Mouse (Mus musculus): ENCODE measurements around the gene Esp23. TPM values are rescaled to one million over a fixed set of nuclear protein-coding genes. Genes with fewer than 3 reads are reported as not detected.
"Not testable (repeated sequence)": the region's sequence is repeated elsewhere in the genome, so short reads cannot be mapped to it uniquely, and the experiment has no call there.

Esp23 gene
- not detected for total RNA-seq (2021)
- long read RNA-seq, experiment 1 = 0 reads
- long read RNA-seq, experiment 2 = 0 reads

DNA sequence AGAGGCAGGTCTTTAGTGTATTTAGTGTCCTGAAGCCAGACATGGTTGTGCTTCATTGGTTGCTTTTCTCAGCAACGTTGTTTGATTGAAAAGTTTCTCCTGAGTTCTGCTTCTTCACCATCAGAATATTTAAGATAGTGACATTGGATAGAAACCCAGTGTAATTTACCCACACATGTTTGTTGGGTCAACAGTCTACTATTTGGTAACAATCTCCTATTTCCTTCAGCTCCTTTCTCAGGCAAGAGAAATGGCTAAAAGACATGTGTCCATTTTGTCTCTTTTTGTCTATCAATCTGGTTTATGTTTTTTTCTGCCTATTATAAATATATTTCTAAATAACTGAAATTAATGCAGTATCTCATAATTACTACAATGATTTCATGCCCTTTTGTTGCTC, at the start of gene Esp23:
Esp23 (minus strand) TSS at position 101 of the 400 bp plus-strand sequence.
- no peak for TF ChIP-seq CTCF (IDR thresholded peaks at IDR 0.05)
- no peak within 1 kb of the TSS for H3K4me3 ChIP-seq
- no peak for DNase-seq (ENCODE audit: extremely low spot score in 1 of 2, low spot score in 2 of 2)
- intact Hi-C loops (cut with DNase I) = no loop called here
- H3K27ac ChIP-seq = no peak within 1 kb of the TSS

DNA sequence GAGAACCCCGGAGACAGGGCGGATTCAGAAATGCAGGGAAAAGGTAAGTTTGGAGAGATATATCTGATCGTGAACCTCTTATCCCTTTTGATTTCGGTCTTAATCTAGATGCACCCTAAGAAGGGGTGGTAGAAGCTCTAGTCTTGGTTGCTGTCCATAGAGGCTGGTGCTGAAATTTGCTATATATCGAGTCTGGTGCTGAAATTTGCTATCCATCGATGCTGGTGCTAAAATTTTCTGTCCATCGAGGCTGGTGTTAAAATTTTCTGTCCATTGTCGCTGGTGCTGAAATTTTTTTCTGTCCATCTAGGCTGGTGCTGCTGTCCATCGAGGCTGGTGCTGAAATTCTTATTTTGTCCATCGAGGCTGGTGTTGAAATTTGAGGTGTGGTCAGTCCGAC, 30.3 kb upstream of the Esp23 start:
- H3K27ac ChIP-seq; DNase-seq (ENCODE audit: extremely low spot score in 1 of 2, low spot score in 2 of 2); H3K4me3 ChIP-seq; intact Hi-C loops (cut with DNase I): not testable (repeated sequence)

DNA sequence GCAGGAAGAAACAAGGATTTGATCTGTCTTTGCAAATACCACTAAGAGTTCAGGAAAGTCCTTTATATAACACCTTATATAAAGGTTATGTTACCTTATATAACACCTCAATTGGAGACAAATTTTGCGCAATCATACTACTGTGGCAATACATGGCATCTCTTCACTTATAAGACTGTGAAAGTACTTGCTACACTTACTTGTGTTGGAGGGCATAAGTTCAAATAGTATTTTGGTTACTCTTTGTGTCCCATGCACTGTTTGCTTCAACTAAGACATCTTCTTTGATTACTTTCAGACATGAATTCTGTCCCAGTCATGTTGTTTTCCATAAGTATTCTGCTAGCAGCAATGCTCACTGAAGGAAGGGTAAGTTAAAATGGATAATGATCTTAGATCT, 18.2 kb upstream of the Esp23 start, which contains the start of gene Esp22:
Esp22 (plus strand) TSS at position 301 of the 400 bp plus-strand sequence.
- no peak within 1 kb of the TSS for H3K4me3 ChIP-seq
- DNase-seq (ENCODE audit: extremely low spot score in 1 of 2, low spot score in 2 of 2) = no peak
- no peak within 1 kb of the TSS for H3K27ac ChIP-seq
- TF ChIP-seq CTCF (IDR thresholded peaks at IDR 0.05) = no peak
- intact Hi-C loops (cut with DNase I) = no loop called here

DNA sequence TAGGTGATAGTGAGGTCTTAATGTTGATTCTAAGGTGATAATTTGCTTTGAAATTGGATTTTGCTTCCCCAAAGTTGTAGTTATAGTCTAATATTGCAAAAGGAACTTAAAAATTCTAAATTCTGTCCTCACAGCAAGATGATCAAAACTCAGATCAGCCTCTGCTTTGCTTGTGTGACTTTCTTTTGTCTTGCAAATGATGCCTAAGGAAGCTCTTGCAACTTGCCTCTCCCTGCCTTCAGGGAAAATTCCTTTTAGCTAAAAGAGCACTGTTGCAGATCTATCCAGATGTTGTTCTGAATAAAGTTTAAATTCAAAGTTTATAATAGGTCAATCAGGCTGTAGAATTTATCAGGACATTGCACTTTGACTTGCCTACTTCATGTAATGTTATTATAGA, 13.2 kb downstream of the Esp23 start:
- no peak overlapping the region for H3K4me3 ChIP-seq
- no peak for DNase-seq (ENCODE audit: extremely low spot score in 1 of 2, low spot score in 2 of 2)
- H3K27ac ChIP-seq = no peak overlapping the region
- intact Hi-C loops (cut with DNase I) = no loop called here
- no peak for TF ChIP-seq CTCF (IDR thresholded peaks at IDR 0.05)

DNA sequence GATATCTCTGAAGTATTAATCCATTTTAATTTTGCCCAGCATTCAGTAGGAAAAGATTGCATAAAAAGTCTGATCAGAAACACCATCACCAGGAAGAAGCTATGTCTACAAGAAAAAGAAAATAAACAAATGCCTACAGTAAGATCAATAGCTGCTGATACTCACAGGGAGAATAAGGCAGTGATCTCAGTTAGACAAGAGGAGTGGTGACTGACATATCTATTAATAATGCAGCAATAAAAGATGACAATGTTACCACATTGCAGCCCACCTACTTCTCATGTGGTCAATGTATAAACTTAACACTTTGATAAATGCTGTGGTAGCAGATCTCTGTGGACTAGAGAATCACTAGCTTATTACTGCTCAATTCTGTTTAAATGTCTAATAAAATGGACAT, 33.6 kb downstream of the Esp23 start, which contains the start of gene Gm21903:
Gm21903 (minus strand) TSS at position 101 of the 400 bp plus-strand sequence.
- no peak for DNase-seq (ENCODE audit: extremely low spot score in 1 of 2, low spot score in 2 of 2)
- Histone ChIP-seq H3K4me3 (no peak within 1 kb of the TSS), H3K27ac (no peak within 1 kb of the TSS)
- intact Hi-C loops (cut with DNase I) = no loop called here
- TF ChIP-seq CTCF (IDR thresholded peaks at IDR 0.05) = no peak

DNA sequence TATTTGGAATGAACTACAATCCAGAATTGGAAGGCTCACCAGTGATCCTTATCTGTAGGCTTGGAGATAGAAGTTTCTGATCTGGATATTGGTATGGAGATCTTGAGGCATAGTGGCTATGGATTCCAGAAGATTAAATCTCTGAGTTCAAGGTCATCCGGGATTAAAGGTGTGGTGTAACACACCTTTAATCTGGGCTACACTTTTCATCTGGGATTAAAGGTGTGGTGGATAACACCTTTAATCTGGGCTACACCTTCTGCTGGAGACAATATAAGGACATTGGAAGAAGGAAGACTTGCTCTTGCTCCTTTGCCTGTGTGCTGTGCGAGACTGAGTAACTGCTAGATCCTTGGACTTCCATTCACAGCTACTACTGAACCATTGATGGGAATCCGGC, 40.4 kb downstream of the Esp23 start, which contains the start of gene Esp24:
Esp24 (plus strand) TSS at position 301 of the 400 bp plus-strand sequence.
- intact Hi-C loops (cut with DNase I); H3K4me3 ChIP-seq; H3K27ac ChIP-seq; DNase-seq (ENCODE audit: extremely low spot score in 1 of 2, low spot score in 2 of 2): not testable (repeated sequence)

Other genes starting within 250 kb of the Esp23 start
- gene Esp24, start 40.3 kb downstream of the Esp23 start, total RNA-seq (2021) = not detected
- gene Gm21903, start 33.7 kb downstream of the Esp23 start, total RNA-seq (2021) = not detected
- gene Esp22, start 18.3 kb upstream of the Esp23 start, total RNA-seq (2021) = not detected